Mouse (Mus musculus): ENCODE results near the gene Sucla2. TPM values are rescaled to one million over a fixed set of nuclear protein-coding genes. Genes with fewer than 3 reads are reported as not detected.
A peak's percentile ranks its signal among the peaks of the same experiment; 100 is the strongest.
"Not testable (repeated sequence)": the region's sequence is repeated elsewhere in the genome, so short reads cannot be mapped to it uniquely, and the experiment has no call there.

Sucla2 gene
- polyA plus RNA-seq, 1 experiment from 2014 or later = 139 TPM

- 88% methylated on average over 3 of the region's 3 CpGs for WGBS
- peaks cover 16% of the 10 kb centered on the region; the same call in 1 of the 2 replicates for H3K27me3 ChIP-seq (replicated peaks)
- not testable (repeated sequence) for H3K9ac ChIP-seq (replicated peaks); H3K36me3 ChIP-seq; ATAC-seq (ENCODE audit: low FRiP score); H3K4me1 ChIP-seq; H3K4me2 ChIP-seq; H3K9me3 ChIP-seq (replicated peaks); H3K27ac ChIP-seq (replicated peaks); H3K4me3 ChIP-seq (replicated peaks)
Observed at GRCm38 (mm10) chr14:73528661-73529060, 3.5 kb downstream of the Sucla2 start.

GRCm38 (mm10) chr14:73533755-73534465 is 8.8 kb downstream of the Sucla2 start:
- no peak overlapping the region for H3K4me2 ChIP-seq
- no peak for ATAC-seq (ENCODE audit: low FRiP score)
- H3K4me1 ChIP-seq = no peaks in the 10 kb centered on the region
- H3K9me3 ChIP-seq (replicated peaks) = no peaks in the 10 kb centered on the region
- no peak overlapping the region for H3K27ac ChIP-seq (replicated peaks)
- no peaks in the 10 kb centered on the region for H3K36me3 ChIP-seq
- H3K27me3 ChIP-seq (replicated peaks) = peaks cover 11% of the 10 kb centered on the region; the same call in 1 of the 2 replicates
- H3K9ac ChIP-seq (replicated peaks) = no peak overlapping the region
- H3K4me3 ChIP-seq (replicated peaks) = no peak overlapping the region
- 72% methylated on average over 6 of the region's 6 CpGs for WGBS

- Histone ChIP-seq H3K4me2 (no peak overlapping the region), H3K27ac (replicated peaks) (no peak overlapping the region), H3K9ac (replicated peaks) (no peak overlapping the region), H3K27me3 (replicated peaks) (no peaks in the 10 kb centered on the region), H3K9me3 (replicated peaks) (no peaks in the 10 kb centered on the region), H3K4me1 (no peaks in the 10 kb centered on the region), H3K36me3 (no peaks in the 10 kb centered on the region), H3K4me3 (replicated peaks) (no peak overlapping the region)
- 93% methylated on average over 2 of the region's 2 CpGs for WGBS
- no peak for ATAC-seq (ENCODE audit: low FRiP score)
Observed at GRCm38 (mm10) chr14:73535641-73536040, 10.5 kb downstream of the Sucla2 start.

GRCm38 (mm10) chr14:73543781-73544180 is 18.7 kb downstream of the Sucla2 start:
- 65% methylated on average over 6 of the region's 6 CpGs for WGBS
- Histone ChIP-seq H3K4me2 (no peak overlapping the region), H3K27me3 (replicated peaks) (no peaks in the 10 kb centered on the region), H3K9me3 (replicated peaks) (no peaks in the 10 kb centered on the region), H3K9ac (replicated peaks) (no peak overlapping the region), H3K36me3 (no peaks in the 10 kb centered on the region), H3K4me3 (replicated peaks) (no peak overlapping the region), H3K27ac (replicated peaks) (no peak overlapping the region), H3K4me1 (no peaks in the 10 kb centered on the region)
- no peak for ATAC-seq (ENCODE audit: low FRiP score)

GRCm38 (mm10) chr14:73547034-73547433 is 21.9 kb downstream of the Sucla2 start:
- 71% methylated on average over 4 of the region's 4 CpGs for WGBS
- H3K36me3 ChIP-seq = no peaks in the 10 kb centered on the region
- ATAC-seq (ENCODE audit: low FRiP score) = no peak
- H3K27me3 ChIP-seq (replicated peaks) = no peaks in the 10 kb centered on the region
- no peak overlapping the region for H3K4me3 ChIP-seq (replicated peaks)
- no peak overlapping the region for H3K27ac ChIP-seq (replicated peaks)
- no peak overlapping the region for H3K9ac ChIP-seq (replicated peaks)
- peaks cover under 1% of the 10 kb centered on the region for H3K4me1 ChIP-seq
- no peak overlapping the region for H3K4me2 ChIP-seq
- no peaks in the 10 kb centered on the region for H3K9me3 ChIP-seq (replicated peaks)

- Histone ChIP-seq H3K27ac (replicated peaks) (no peak within 1 kb of the TSS), H3K9me3 (replicated peaks) (no peaks in the 10 kb centered on the region), H3K4me3 (replicated peaks) (no peak within 1 kb of the TSS), H3K4me1 (peaks cover 6% of the 10 kb centered on the region), H3K9ac (replicated peaks) (no peak within 1 kb of the TSS), H3K4me2 (no peak within 1 kb of the TSS), H3K36me3 (no peaks in the 10 kb centered on the region), H3K27me3 (replicated peaks) (no peaks in the 10 kb centered on the region)
- 92% methylated on average over 3 of the region's 3 CpGs for WGBS
- ATAC-seq (ENCODE audit: low FRiP score) = no peak
Observed at GRCm38 (mm10) chr14:73548051-73548450, 22.9 kb downstream of the Sucla2 start, which contains the start of gene Nudt15. TSS of gene Nudt15 (minus strand) at chr14:73548242.

GRCm38 (mm10) chr14:73550291-73550690 is 25.2 kb downstream of the Sucla2 start:
- no peak for ATAC-seq (ENCODE audit: low FRiP score)
- H3K4me1 ChIP-seq = peaks cover 22% of the 10 kb centered on the region
- H3K9me3 ChIP-seq (replicated peaks) = no peaks in the 10 kb centered on the region
- no peaks in the 10 kb centered on the region for H3K27me3 ChIP-seq (replicated peaks)
- no peak overlapping the region for H3K4me3 ChIP-seq (replicated peaks)
- H3K36me3 ChIP-seq = 0 out of 2 replicates have a peak, but pooled peaks cover 2% of the 10 kb centered on the region
- H3K9ac ChIP-seq (replicated peaks) = no peak overlapping the region
- no peak overlapping the region for H3K27ac ChIP-seq (replicated peaks)
- 57% methylated on average over 3 of the region's 3 CpGs for WGBS
- no peak overlapping the region for H3K4me2 ChIP-seq

GRCm38 (mm10) chr14:73550732-73551131 is 25.6 kb downstream of the Sucla2 start:
- Histone ChIP-seq H3K9me3 (replicated peaks) (no peaks in the 10 kb centered on the region), H3K36me3 (peaks cover 6% of the 10 kb centered on the region; the same call in 1 of the 2 replicates), H3K4me2 (no peak overlapping the region), H3K27ac (replicated peaks) (no peak overlapping the region), H3K4me3 (replicated peaks) (no peak overlapping the region), H3K4me1 (peaks cover 22% of the 10 kb centered on the region), H3K27me3 (replicated peaks) (no peaks in the 10 kb centered on the region), H3K9ac (replicated peaks) (no peak overlapping the region)
- 42% methylated on average over 8 of the region's 8 CpGs for WGBS
- ATAC-seq (ENCODE audit: low FRiP score) = no peak

- Histone ChIP-seq H3K4me1 (peaks cover 22% of the 10 kb centered on the region), H3K4me2 (no peak overlapping the region), H3K27ac (replicated peaks) (no peak overlapping the region), H3K9ac (replicated peaks) (no peak overlapping the region), H3K9me3 (replicated peaks) (no peaks in the 10 kb centered on the region), H3K4me3 (replicated peaks) (no peak overlapping the region), H3K36me3 (peaks cover 10% of the 10 kb centered on the region; the same call in 1 of the 2 replicates), H3K27me3 (replicated peaks) (no peaks in the 10 kb centered on the region)
- no peak for ATAC-seq (ENCODE audit: low FRiP score)
- WGBS = 87% methylated on average over 6 of the region's 6 CpGs
Observed at GRCm38 (mm10) chr14:73551164-73551563, 26.0 kb downstream of the Sucla2 start.

- 4% methylated on average over 58 of the region's 61 CpGs for WGBS
- H3K9ac ChIP-seq (replicated peaks) = peak overlapping the region; percentile 88
- peak; percentile 98 for ATAC-seq (ENCODE audit: low FRiP score)
- H3K27me3 ChIP-seq (replicated peaks) = no peaks in the 10 kb centered on the region
- H3K4me1 ChIP-seq = peaks cover 22% of the 10 kb centered on the region
- peak overlapping the region; percentile 83 for H3K27ac ChIP-seq (replicated peaks)
- no peaks in the 10 kb centered on the region for H3K9me3 ChIP-seq (replicated peaks)
- H3K4me2 ChIP-seq = peak overlapping the region; percentile 71
- H3K4me3 ChIP-seq (replicated peaks) = peak overlapping the region; percentile 84
- H3K36me3 ChIP-seq = peaks cover 12% of the 10 kb centered on the region; the same call in 1 of the 2 replicates
Observed at GRCm38 (mm10) chr14:73552341-73553121, 27.4 kb downstream of the Sucla2 start.

- under 1% methylated on average over 10 of the region's 10 CpGs for WGBS
- no peaks in the 10 kb centered on the region for H3K27me3 ChIP-seq (replicated peaks)
- H3K36me3 ChIP-seq = peaks cover 12% of the 10 kb centered on the region; the same call in 1 of the 2 replicates
- peak overlapping the region; percentile 83 for H3K27ac ChIP-seq (replicated peaks)
- peak overlapping the region; percentile 88 for H3K9ac ChIP-seq (replicated peaks)
- peak; percentile 71; the same call in 1 of the 2 replicates for ATAC-seq (ENCODE audit: low FRiP score)
- peak overlapping the region; percentile 84 for H3K4me3 ChIP-seq (replicated peaks)
- H3K4me2 ChIP-seq = peak overlapping the region; percentile 71
- H3K9me3 ChIP-seq (replicated peaks) = no peaks in the 10 kb centered on the region
- H3K4me1 ChIP-seq = peaks cover 22% of the 10 kb centered on the region
Observed at GRCm38 (mm10) chr14:73553122-73553696, 28.1 kb downstream of the Sucla2 start.

Measured in neural tube, embryonic 15.5 days (tissue).